Comparison of ENCODE assay signal across 9 mouse cellular contexts in the genomic region with DNA sequence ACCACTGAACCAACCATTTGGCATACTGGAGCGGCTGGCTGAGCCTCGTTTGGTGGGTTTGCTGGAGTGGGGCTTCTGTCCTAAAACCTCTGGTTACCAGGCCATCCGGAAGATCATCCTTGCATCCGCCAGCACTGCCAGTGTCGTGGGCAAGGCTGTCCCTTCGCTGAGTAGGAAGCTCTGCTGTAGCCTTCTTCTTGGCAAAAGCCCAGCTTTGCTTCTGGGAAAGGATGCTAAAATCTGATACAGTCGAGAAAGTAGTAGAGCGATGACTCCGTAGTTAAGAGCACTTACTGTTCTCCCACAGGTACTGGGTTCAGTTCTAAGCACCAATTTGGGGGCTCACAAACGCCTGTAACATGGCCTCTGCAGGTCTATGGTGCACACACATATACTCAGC. TPM values are rescaled to one million over a fixed set of nuclear protein-coding genes. Genes with fewer than 3 reads are reported as not detected.
DNase-seq lines count a peak whose midpoint lies in the region; ATAC-seq lines count a peak whose summit lies in the region.
"Had no signal": no experiment of that assay in that cellular context is flagged by ENCODE, and none has a peak within 500 bp of the region (broad histone marks: within the 10 kb centered on the region; RNA-seq: fewer than 3 reads in every experiment).

No protein-coding gene starts in this region.

- no peak overlapping the region for H3K27ac ChIP-seq in embryonic facial prominence, embryonic 14.5 days (replicated peaks; ENCODE audit: low read depth, low read length)
- no peak overlapping the region for H3K27ac ChIP-seq in embryonic facial prominence, embryonic 10.5 days (replicated peaks)
- H3K27ac ChIP-seq in kidney, embryonic 16.5 days (ENCODE audit: low read length) = peak overlapping the region; percentile 1; the same call in 1 of the 2 replicates
- no peak overlapping the region; the same call in 1 of the 2 replicates for H3K27ac ChIP-seq in intestine, embryonic 15.5 days
- H3K27ac ChIP-seq in macrophage = peak overlapping the region; percentile 51
- H3K27ac ChIP-seq: limb, embryonic 13.5 days had no signal

- WGBS in embryonic facial prominence, embryonic 14.5 days = 59% methylated on average over 10 of the region's 10 CpGs
- WGBS in embryonic facial prominence, embryonic 10.5 days = 77% methylated on average over 10 of the region's 10 CpGs
- WGBS in kidney, embryonic 16.5 days = 73% methylated on average over 10 of the region's 10 CpGs
- WGBS in intestine, embryonic 15.5 days = 50% methylated on average over 10 of the region's 10 CpGs
- 69% methylated on average over 10 of the region's 10 CpGs for WGBS in macrophage (ENCODE audit: missing documents)

- H3K79me2 ChIP-seq in macrophage (ENCODE audit: inconsistent target) = no peaks in the 10 kb centered on the region

- H3K9me3 ChIP-seq in embryonic facial prominence, embryonic 14.5 days (ENCODE audit: control insufficient read depth, low read length) = no peaks in the 10 kb centered on the region
- no peaks in the 10 kb centered on the region for H3K9me3 ChIP-seq in embryonic facial prominence, embryonic 10.5 days
- no peaks in the 10 kb centered on the region for H3K9me3 ChIP-seq in kidney, embryonic 16.5 days (ENCODE audit: low read length)
- no peaks in the 10 kb centered on the region for H3K9me3 ChIP-seq in intestine, embryonic 15.5 days
- H3K9me3 ChIP-seq: limb, embryonic 13.5 days had no signal

- H3K27me3 ChIP-seq in embryonic facial prominence, embryonic 14.5 days (replicated peaks; ENCODE audit: control insufficient read depth, insufficient read depth, low read length) = no peaks in the 10 kb centered on the region
- no peaks in the 10 kb centered on the region for H3K27me3 ChIP-seq in embryonic facial prominence, embryonic 10.5 days (replicated peaks; ENCODE audit: low read depth, poor library complexity, severe bottlenecking)
- H3K27me3 ChIP-seq in kidney, embryonic 16.5 days (ENCODE audit: insufficient read depth, low read length) = no peaks in the 10 kb centered on the region
- H3K27me3 ChIP-seq in intestine, embryonic 15.5 days (replicated peaks) = no peaks in the 10 kb centered on the region

- no peaks in the 10 kb centered on the region for H3K36me3 ChIP-seq in embryonic facial prominence, embryonic 14.5 days (ENCODE audit: control insufficient read depth, insufficient read depth, low read length)
- no peaks in the 10 kb centered on the region for H3K36me3 ChIP-seq in embryonic facial prominence, embryonic 10.5 days (replicated peaks)
- H3K36me3 ChIP-seq in kidney, embryonic 16.5 days (ENCODE audit: insufficient read depth, low read length) = no peaks in the 10 kb centered on the region
- no peaks in the 10 kb centered on the region for H3K36me3 ChIP-seq in intestine, embryonic 15.5 days
- no peaks in the 10 kb centered on the region for H3K36me3 ChIP-seq in macrophage (ENCODE audit: inconsistent target)
- H3K36me3 ChIP-seq: limb, embryonic 13.5 days had no signal

- no peak overlapping the region for H3K4me3 ChIP-seq in embryonic facial prominence, embryonic 14.5 days (ENCODE audit: low read depth, low read length)
- H3K4me3 ChIP-seq in embryonic facial prominence, embryonic 10.5 days = no peak overlapping the region
- no peak overlapping the region for H3K4me3 ChIP-seq in kidney, embryonic 16.5 days (ENCODE audit: low read length)
- no peak overlapping the region for H3K4me3 ChIP-seq in intestine, embryonic 15.5 days (replicated peaks)
- no peak overlapping the region for H3K4me3 ChIP-seq in macrophage (ENCODE audit: inconsistent target)

- peak overlapping the region; percentile 15; the same call in 1 of the 2 replicates for H3K4me2 ChIP-seq in embryonic facial prominence, embryonic 14.5 days (ENCODE audit: low read depth, low read length)
- H3K4me2 ChIP-seq in kidney, embryonic 16.5 days (replicated peaks; ENCODE audit: low read depth, low read length) = peak overlapping the region; percentile 35
- H3K4me2 ChIP-seq in intestine, embryonic 15.5 days (replicated peaks) = peak overlapping the region; percentile 50

- H3K9ac ChIP-seq in embryonic facial prominence, embryonic 14.5 days (ENCODE audit: low read depth, low read length) = no peak overlapping the region
- no peak overlapping the region for H3K9ac ChIP-seq in kidney, embryonic 16.5 days (replicated peaks; ENCODE audit: low read length)
- H3K9ac ChIP-seq in intestine, embryonic 15.5 days = no peak overlapping the region

- ATAC-seq in embryonic facial prominence, embryonic 14.5 days (ENCODE audit: low read depth) = no peak
- ATAC-seq in kidney, embryonic 16.5 days (ENCODE audit: low FRiP score, low TSS enrichment) = no peak
- peak; percentile 23 for ATAC-seq in intestine, embryonic 15.5 days

- H3K4me1 ChIP-seq in embryonic facial prominence, embryonic 14.5 days (ENCODE audit: control insufficient read depth, insufficient read depth, low read length) = peaks cover 7% of the 10 kb centered on the region
- peaks cover 24% of the 10 kb centered on the region for H3K4me1 ChIP-seq in embryonic facial prominence, embryonic 10.5 days
- 0 out of 2 replicates have a peak, but pooled peaks cover 7% of the 10 kb centered on the region for H3K4me1 ChIP-seq in kidney, embryonic 16.5 days (ENCODE audit: insufficient read depth, low read length)
- peaks cover 9% of the 10 kb centered on the region; the same call in 1 of the 2 replicates for H3K4me1 ChIP-seq in intestine, embryonic 15.5 days (replicated peaks)

- no peak for DNase-seq in embryonic facial prominence, embryonic 14.5 days (ENCODE audit: low spot score)
- DNase-seq in embryonic facial prominence, embryonic 10.5 days (ENCODE audit: low spot score) = no peak
- DNase-seq in kidney, adult 8-10 months = no peak
- no peak for DNase-seq in layer of hippocampus, adult 9-11 months
- DNase-seq in layer of hippocampus, postnatal 25 days (ENCODE audit: extremely low spot score in 1 of 2, low spot score in 1 of 2) = no peak

RNA-seq across cellular contexts. Expression of gene Sipa1l1, which starts 47.2 kb away (rescaled TPM):
- 23.8 and 24.2 TPM in 2 replicates for polyA plus RNA-seq in embryonic facial prominence, embryonic 14.5 days (2014; fragmentation: Nextera tagmentation; extraction: Ambion mirVana)
- polyA plus RNA-seq in embryonic facial prominence, embryonic 10.5 days (2016; fragmentation: Nextera tagmentation; extraction: Ambion mirVana) = 34.0 and 36.5 TPM in 2 replicates
- polyA plus RNA-seq in kidney, embryonic 16.5 days (2015; fragmentation: Nextera tagmentation; extraction: Ambion mirVana) = 37.3 and 42.3 TPM in 2 replicates
- polyA plus RNA-seq in intestine, embryonic 15.5 days (2015; fragmentation: Nextera tagmentation; extraction: Ambion mirVana) = 23.8 and 24.7 TPM in 2 replicates
- total RNA-seq in macrophage (2018; cell fraction: chromatin; rRNA removed) = 100 to 1,000 TPM in 11 of 26 experiments, 10 to 100 TPM in 15; 54.1 to 161 (median 84.3) TPM
- total RNA-seq in macrophage (2018; cell fraction: cytosol; rRNA removed) = 10 to 100 TPM; 10.2 to 17.3 (median 13.7) TPM
- total RNA-seq in macrophage (2018; cell fraction: nucleus; rRNA removed) = 10 to 100 TPM; 18.8 to 79.3 (median 41.9) TPM
- 7.3 to 11.3 TPM (median 7.8 TPM) in 3 replicates for polyA plus RNA-seq in macrophage (2018)
- total RNA-seq in layer of hippocampus, postnatal 25 days (2021) = 100 to 1,000 TPM; 185 to 216 TPM

Comparison
In these comparisons a context has a peak if more than half of its experiments do, and no peak if none do; other contexts are left out.
1. H3K27ac ChIP-seq: peak in kidney, embryonic 16.5 days (single experiment) and macrophage (single experiment); none in embryonic facial prominence, embryonic 14.5 days (single experiment), embryonic facial prominence, embryonic 10.5 days (single experiment) and intestine, embryonic 15.5 days (single experiment).
2. Peak in every context shown above with its lines, with median percentiles within 50 percentile points of each other: H3K4me2 ChIP-seq.